Mouse (Mus musculus) liver, adult 2 months (tissue): ENCODE measurements around the gene Sh3d19. TPM values are rescaled to one million over a fixed set of nuclear protein-coding genes. Genes with fewer than 3 reads are reported as not detected.

Source experiments
- DNase-seq: peaks from one replicate; pipeline ENCODE4 v3.0.0-alpha.2; 2011; ENCODE audit warnings: low read depth, low spot score; ENCODE audit errors: extremely low read depth
- H3K27ac ChIP-seq: fragments of 200-500 bp; replicated peaks from 2 replicates; pipeline ENCODE4 v1.5.1; 2012; ENCODE audit warnings: low read depth, mild to moderate bottlenecking, control low read depth, inconsistent platforms, low read length; ENCODE audit not compliant: insufficient read depth
- H3K27me3 ChIP-seq: fragments of 200-500 bp; 2 replicates; pipeline ENCODE4 v1.6.1; 2012; ENCODE audit warnings: mild to moderate bottlenecking, moderate library complexity, low read length, inconsistent platforms; ENCODE audit not compliant: control insufficient read depth, insufficient read depth
- H3K36me3 ChIP-seq: fragments of 200-500 bp; 2 replicates; pipeline ENCODE4 v1.6.1; 2012; ENCODE audit warnings: low read length, inconsistent platforms; ENCODE audit not compliant: control insufficient read depth, insufficient read depth
- H3K4me1 ChIP-seq: fragments of 200-500 bp; 2 replicates; pipeline ENCODE4 v1.6.1; 2011; ENCODE audit warnings: low read length; ENCODE audit not compliant: control insufficient read depth, insufficient read depth
- H3K4me3 ChIP-seq: fragments of 200-500 bp; 2 replicates; pipeline ENCODE4 v1.5.1; 2011; ENCODE audit warnings: low read depth, mild to moderate bottlenecking, control low read depth, low read length, moderate library complexity; ENCODE audit not compliant: insufficient read depth
- H3K79me2 ChIP-seq: fragments of 200-500 bp; 2 replicates; pipeline ENCODE4 v1.6.1; 2012; ENCODE audit warnings: inconsistent platforms, mild to moderate bottlenecking, low read length, moderate library complexity; ENCODE audit not compliant: control insufficient read depth, insufficient read depth
- H3K9ac ChIP-seq: fragments of 200-500 bp; 2 replicates; pipeline ENCODE4 v1.6.1; 2012; ENCODE audit warnings: low read depth, mild to moderate bottlenecking, control low read depth, inconsistent platforms, low read length
- CTCF ChIP-seq: fragments of 200-500 bp; IDR thresholded peaks from 2 replicates; pipeline ENCODE4 v1.5.1; 2011; ENCODE audit warnings: low read depth, low read length, control low read depth
- POLR2A ChIP-seq: fragments of 200-500 bp; IDR thresholded peaks from 2 replicates; pipeline ENCODE4 v1.6.1; 2011; ENCODE audit warnings: low read length, control low read depth; ENCODE audit not compliant: insufficient read depth; ENCODE audit errors: extremely low read depth
- WGBS: fragments of 180-500 bp; shearing (Covaris S2); methylation state at CpG from one replicate; pipeline ENCODE4 v1.1.7; 2018; 5-methylcytosine and 5-hydroxymethylcytosine counted together
- polyA plus RNA-seq: library from polyadenylated mRNA; depleted of rRNA; stranded (reverse); fragments of >200 nt; gene quantifications from 2 replicates; pipeline ENCODE4 v1.2.3, GENCODE M21; 2012
- total RNA-seq: library from RNA; depleted of rRNA; stranded (reverse); fragments of >200 nt; gene quantifications from 2 replicates; pipeline ENCODE4 v1.2.3, GENCODE M21; 2014

Gene Sh3d19
- total and polyA plus RNA-seq, 2 experiments, result 40.1 to 52.0 TPM

GRCm38 (mm10) chr3:86024065-86024795 is 53.3 kb downstream of the Sh3d19 start:
- H3K27ac ChIP-seq, result no peak overlapping the region
- WGBS, result 97% methylated on average over 12 of the region's 12 CpGs
- H3K36me3 ChIP-seq, result peaks cover 9% of the 10 kb centered on the region
- no peak overlapping the region for H3K9ac ChIP-seq
- TF ChIP-seq CTCF, result no peak
- TF ChIP-seq POLR2A, result no peak
- H3K79me2 ChIP-seq, result peaks cover 18% of the 10 kb centered on the region; the same call in 1 of the 2 replicates
- H3K4me1 ChIP-seq, result peaks cover 8% of the 10 kb centered on the region
- no peak overlapping the region for H3K4me3 ChIP-seq
- H3K27me3 ChIP-seq, result no peaks in the 10 kb centered on the region
- no peak for DNase-seq

- no peaks in the 10 kb centered on the region for H3K27me3 ChIP-seq
- no peak overlapping the region for H3K4me3 ChIP-seq
- peaks cover 11% of the 10 kb centered on the region for H3K36me3 ChIP-seq
- 84% methylated on average over 20 of the region's 20 CpGs for WGBS
- H3K9ac ChIP-seq, result no peak overlapping the region
- H3K27ac ChIP-seq, result no peak overlapping the region
- H3K79me2 ChIP-seq, result peaks cover 20% of the 10 kb centered on the region; the same call in 1 of the 2 replicates
- peaks cover 5% of the 10 kb centered on the region for H3K4me1 ChIP-seq
- DNase-seq, result no peak
- TF ChIP-seq POLR2A (no peak), CTCF (no peak)
These were observed 54.6 kb downstream of the Sh3d19 start for GRCm38 (mm10) chr3:86025341-86026137.

- no peak overlapping the region for H3K9ac ChIP-seq
- H3K4me3 ChIP-seq, result no peak overlapping the region
These were observed 57.9 kb downstream of the Sh3d19 start for GRCm38 (mm10) chr3:86028658-86029375.

GRCm38 (mm10) chr3:86030566-86030965 is 59.7 kb downstream of the Sh3d19 start:
- Histone ChIP-seq H3K36me3 (peaks cover 9% of the 10 kb centered on the region), H3K27me3 (no peaks in the 10 kb centered on the region), H3K4me3 (no peak overlapping the region), H3K79me2 (peaks cover 30% of the 10 kb centered on the region; the same call in 1 of the 2 replicates), H3K27ac (no peak overlapping the region), H3K4me1 (peaks cover 5% of the 10 kb centered on the region), H3K9ac (no peak overlapping the region)
- 75% methylated on average over 4 of the region's 4 CpGs for WGBS
- no peak for TF ChIP-seq CTCF
- no peak for TF ChIP-seq POLR2A
- DNase-seq, result no peak

More at GRCm38 (mm10) chr3:86028658-86029375, 57.9 kb downstream of the Sh3d19 start:
- Histone ChIP-seq H3K79me2 (peaks cover 28% of the 10 kb centered on the region; the same call in 1 of the 2 replicates), H3K27me3 (no peaks in the 10 kb centered on the region), H3K27ac (no peak overlapping the region), H3K36me3 (peaks cover 9% of the 10 kb centered on the region), H3K4me1 (peaks cover 5% of the 10 kb centered on the region)
- no peak for DNase-seq
- no peak for TF ChIP-seq POLR2A
- TF ChIP-seq CTCF, result no peak
- 86% methylated on average over 15 of the region's 15 CpGs for WGBS

- whole genome bisulfite sequencing, result 92% methylated on average over 9 of the region's 9 CpGs
- peaks cover 25% of the 10 kb centered on the region; the same call in 1 of the 2 replicates for H3K79me2 ChIP-seq
- H3K27me3 ChIP-seq, result no peaks in the 10 kb centered on the region
- TF ChIP-seq CTCF, result no peak
- no peak for TF ChIP-seq POLR2A
- no peak overlapping the region for H3K9ac ChIP-seq
- H3K27ac ChIP-seq, result no peak overlapping the region
- H3K36me3 ChIP-seq, result peaks cover 4% of the 10 kb centered on the region
- no peak overlapping the region for H3K4me3 ChIP-seq
- no peak for DNase-seq
- no peaks in the 10 kb centered on the region for H3K4me1 ChIP-seq
These were observed 62.7 kb downstream of the Sh3d19 start for GRCm38 (mm10) chr3:86033455-86034090.
